Mouse (Mus musculus): ENCODE measurements around the gene Slc24a4. TPM values are rescaled to one million over a fixed set of nuclear protein-coding genes. Genes with fewer than 3 reads are reported as not detected.
"Not testable (repeated sequence)": the region's sequence is repeated elsewhere in the genome, so short reads cannot be mapped to it uniquely, and the experiment has no call there.

Gene Slc24a4
- polyA plus RNA-seq, 1 experiment from 2014 or later, result 1.1 TPM

DNA sequence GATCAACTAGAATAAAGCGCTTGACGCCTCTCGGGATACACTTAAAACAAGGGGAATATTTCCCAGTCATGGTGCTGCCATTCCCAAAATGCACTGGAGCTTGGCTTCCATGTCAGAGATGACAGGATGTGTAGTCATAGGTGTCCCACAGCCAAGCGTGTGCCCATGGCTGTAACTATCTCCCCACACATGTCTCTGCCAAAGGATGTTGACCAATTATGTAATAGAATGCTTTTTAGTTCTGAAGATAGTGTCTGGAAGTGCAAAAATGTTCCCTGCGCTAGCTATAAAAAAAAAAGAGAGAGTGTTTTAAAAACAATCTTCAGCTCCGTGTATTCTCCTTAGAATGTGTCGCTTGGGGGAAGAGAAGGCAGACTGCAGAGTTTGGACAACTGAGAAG is 36.1 kb downstream of the Slc24a4 start:
- no peak for DNase-seq (ENCODE audit: low spot score)

DNA sequence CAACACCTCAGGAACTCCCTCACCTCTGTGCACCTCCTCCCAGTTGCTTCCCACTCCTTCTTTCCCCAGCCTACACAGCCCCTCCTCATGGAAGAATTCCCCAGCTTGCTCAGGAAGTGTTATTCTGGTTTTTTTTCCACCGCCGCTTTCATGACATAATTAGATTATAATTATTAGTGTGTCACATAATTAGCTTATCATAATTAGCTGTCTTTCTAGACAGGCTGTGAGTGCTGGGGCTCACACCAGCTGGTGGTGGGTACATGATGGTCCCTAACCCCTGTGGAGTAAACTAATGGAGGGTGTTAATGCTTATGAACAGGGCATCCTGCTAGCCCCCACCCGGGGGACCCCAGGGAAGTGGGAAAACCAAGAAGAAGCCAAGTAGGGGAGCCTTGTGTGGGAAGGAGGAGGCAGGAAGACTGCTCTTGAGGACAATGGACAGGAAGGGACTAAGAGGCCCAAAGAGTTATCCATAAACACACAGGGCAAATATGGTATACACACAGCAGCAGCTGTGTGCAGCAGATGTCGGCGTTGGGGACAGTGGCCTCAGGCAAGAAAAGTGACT is 38.2 kb downstream of the Slc24a4 start:
- no peak for DNase-seq (ENCODE audit: low spot score)

DNA sequence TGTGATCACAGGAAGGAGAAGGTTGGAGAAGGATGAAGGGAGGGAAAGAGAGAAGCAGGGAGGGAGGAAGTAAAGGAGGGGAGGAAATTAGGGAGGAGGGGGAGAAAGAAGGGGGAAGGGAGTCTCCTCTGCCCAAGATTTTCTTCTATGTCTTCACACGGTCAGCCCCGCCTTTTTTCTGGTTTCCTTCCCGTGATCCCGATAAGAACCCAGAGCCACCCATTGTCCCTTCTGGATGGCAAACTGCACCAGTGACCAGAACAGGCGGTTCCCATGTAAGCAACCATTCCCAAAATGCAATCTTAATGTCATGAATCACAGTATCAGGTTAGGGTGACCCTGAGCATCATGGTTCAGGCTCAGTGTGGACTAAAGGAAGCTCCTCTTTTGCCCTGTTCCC is 38.8 kb downstream of the Slc24a4 start:
- DNase-seq (ENCODE audit: low spot score), result no peak

DNA sequence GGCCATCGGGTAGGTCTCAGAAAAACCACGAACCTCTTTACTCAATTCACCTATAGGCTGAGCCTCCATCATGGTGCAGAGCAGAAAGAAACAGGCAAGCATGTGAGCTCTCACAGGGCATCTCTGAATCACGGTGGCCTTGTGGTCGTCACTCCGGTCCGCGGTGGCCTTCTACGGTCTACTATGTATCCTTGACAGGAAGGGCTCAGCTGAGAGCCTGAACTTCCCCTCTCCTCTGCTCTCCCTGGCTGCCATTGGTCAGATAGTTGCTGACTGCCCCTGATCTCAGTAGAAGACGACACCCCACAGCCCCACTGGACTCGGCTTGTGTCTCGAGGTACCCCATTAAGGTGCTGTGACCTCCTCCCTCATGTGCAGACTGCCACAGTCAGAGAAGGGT is 44.2 kb downstream of the Slc24a4 start:
- DNase-seq (ENCODE audit: low spot score), result no peak

DNA sequence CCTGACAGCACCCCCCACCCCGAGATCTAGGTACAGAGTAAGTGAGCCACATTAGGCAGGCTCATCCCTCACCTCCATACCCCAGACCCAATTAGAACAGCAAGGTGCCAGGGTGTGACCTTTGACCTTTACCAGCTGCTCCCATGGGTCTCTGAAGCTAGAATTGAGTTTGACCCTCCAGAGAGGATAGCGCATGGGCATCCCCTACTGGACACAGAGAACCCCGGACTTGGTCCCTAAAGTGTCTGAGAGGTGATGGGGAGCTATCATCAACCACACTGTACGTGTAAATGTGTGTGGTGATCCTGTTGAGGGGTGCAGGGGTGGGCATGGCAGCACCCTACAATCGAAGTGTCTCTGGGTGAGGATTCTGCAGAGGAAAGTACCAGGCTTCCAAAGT is 44.8 kb downstream of the Slc24a4 start:
- DNase-seq (ENCODE audit: low spot score), result no peak

DNA sequence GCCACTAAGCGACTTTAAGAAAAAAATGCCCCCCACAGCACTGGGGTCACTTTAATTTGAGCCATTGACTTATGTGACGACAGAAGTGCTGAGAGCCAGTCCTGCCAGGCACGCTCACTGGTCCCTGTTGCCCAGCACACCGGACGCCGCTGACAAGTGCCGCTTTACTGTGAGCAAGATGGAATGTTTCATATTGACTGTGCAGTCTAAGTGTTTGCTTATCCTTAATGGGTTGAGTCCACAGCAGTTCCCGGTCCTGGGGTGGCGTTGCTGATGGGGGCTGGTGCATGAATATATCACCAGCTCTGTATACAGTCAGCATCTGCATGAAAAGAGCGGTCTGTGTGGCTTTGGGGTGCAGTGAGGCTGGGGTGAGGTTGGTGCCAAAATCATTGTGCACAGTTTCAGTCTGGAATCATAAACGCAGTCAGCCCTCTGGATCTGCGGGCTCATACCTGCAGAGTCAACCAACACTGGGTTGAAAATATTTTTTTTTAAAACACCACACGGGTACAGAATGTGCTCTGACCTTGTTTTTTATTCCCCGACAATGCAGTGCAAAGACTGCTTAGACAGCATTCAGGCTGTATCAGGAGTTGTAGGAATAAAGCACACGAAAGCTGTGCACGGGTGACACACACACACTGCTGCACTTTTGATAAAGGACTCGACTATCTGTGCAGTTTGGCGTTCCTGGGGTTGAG is 52.0 kb downstream of the Slc24a4 start:
- no peak for DNase-seq (ENCODE audit: low spot score)

DNA sequence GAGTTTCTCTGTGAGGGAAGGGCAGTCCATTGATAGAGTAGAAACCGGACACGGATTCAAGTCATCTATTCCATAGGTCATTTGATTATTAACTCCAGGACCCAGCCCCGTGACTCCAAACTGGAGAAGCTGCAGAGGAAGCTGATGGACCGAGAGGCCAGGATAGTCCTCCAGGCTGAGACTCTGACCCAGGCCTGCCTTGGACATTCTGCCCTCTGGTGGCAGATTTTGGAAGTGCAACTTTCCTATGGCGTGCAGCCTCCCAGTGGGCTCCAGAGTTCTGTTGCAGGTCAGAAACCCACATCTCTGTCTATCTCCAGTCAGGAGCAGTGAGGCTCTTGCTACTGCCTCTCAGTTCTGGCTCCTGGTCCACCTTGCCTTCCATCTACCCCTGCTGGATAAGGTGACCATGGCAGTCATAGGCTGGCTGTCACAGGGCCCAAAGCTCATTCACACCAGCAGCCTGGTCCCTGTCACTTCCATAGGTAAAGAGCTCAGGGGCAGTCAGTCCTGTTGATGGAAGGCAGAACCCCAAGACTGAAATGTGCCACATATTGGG is 53.3 kb downstream of the Slc24a4 start:
- DNase-seq (ENCODE audit: low spot score), result peak; percentile 54

DNA sequence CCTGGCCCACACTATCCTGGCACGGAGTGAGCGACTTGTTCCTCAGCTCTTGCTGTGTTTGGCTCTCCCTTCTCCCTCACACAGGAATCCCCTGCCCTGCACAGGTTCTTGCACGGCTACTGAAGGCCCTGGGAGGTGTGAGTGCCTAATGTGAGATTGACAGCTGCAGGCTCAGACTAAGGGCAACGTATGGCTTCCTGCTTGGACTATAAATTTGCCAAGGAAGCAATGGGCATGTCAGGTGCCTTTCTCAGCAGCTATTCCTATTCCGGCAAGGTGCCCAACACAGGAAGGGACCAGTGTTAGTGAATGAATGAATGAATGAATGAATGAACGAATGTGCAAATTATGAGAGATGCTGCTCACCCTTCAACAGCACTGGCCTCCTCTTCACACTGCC is 54.1 kb downstream of the Slc24a4 start:
- no peak for DNase-seq (ENCODE audit: low spot score)

DNA sequence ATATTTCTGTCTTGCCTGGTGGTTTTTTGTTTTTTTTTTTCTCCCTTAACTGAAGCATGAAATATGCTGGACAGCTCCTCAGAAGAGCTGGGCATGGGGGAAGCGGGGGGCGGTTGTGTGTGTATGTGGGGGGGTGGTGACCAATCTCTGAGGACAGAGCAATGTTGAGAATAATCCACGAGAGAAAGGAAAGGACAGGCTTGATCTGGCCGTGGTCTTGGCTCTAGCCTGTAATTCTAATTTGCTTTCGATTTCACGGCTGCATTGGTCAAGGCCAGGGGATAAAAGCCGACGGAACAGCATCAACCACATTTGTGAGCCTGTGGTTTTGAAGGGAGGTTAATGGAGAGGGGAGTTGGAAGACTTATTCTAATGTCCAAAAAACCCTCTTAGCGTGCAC is 54.7 kb downstream of the Slc24a4 start:
- no peak for DNase-seq (ENCODE audit: low spot score)

DNA sequence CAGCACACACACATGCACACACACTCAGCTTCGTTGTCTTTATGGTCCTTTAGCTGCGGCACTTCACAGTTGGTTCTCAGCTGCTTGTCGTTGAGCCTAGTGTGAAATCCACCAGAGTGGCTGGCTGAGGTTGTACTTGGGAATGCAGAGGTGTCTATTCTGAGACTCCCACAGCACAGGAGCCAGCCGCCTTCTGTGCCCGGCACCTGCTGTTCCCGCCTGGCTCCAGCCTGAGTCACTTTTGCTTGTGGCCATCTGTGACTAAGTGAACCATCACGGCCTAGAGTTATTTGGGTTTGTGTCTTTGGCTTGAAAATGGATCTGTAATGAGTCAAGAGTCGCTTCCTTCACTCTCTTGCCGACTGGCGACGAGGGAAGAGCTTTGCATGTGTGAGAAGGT is 62.3 kb downstream of the Slc24a4 start:
- no peak for DNase-seq (ENCODE audit: low spot score)

DNA sequence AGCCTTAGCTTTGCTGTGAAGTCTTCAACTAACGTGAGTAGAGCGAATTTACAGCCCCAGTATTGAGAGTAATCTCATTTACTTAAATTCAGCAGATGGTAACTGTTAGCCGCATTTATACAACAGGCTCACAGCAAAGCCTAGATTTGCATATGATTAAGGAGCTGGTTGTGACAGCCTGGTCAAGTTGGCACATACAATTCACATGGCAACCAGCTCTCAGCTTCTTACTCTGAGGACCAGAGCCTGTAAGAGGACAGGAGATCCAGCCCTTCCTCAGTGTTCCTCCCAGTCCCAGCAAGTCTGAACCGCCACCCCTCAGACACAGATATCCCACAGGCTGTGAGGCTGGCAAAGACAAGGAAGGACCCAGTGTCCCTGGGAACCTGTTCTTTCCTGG is 73.0 kb downstream of the Slc24a4 start:
- no peak for DNase-seq (ENCODE audit: low spot score)

DNA sequence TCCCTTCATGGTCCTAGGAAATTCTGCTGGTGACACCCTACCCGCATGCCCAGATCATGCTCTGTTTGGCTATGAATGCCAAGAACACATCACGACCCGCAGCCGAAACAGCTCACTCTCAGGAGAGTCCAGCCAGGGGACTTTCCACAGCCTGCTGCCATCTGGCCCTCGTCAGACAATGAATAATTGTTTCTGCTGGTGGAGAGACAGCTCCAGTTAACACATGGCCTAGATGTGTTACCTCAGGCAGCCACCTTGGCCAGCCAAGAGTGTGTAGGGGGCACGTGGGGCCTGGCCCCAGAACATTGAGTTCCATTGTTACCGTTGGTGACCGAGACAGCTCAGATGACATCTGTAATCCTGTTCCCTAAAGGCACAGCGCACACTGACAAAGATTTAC is 74.4 kb downstream of the Slc24a4 start:
- DNase-seq (ENCODE audit: low spot score), result no peak

DNA sequence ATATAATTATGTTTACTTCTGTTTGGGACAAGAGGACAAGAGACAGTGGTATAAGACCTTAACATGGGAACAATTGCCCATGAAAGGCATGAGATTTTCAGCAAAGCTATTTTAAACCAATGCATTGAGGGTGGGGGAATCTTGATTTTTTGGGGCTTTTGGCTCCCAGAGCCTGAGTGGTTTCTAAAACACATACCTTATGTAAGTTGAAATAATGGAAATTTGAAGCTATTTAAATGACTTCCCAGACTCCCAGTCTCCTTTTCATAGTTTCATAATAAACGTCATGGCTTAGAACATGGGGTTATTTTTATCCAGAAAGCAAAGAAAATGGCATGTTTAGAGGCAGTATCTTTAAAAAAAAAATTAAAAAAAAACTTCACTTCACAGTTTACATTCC is 77.9 kb downstream of the Slc24a4 start:
- no peak for DNase-seq (ENCODE audit: low spot score)

DNA sequence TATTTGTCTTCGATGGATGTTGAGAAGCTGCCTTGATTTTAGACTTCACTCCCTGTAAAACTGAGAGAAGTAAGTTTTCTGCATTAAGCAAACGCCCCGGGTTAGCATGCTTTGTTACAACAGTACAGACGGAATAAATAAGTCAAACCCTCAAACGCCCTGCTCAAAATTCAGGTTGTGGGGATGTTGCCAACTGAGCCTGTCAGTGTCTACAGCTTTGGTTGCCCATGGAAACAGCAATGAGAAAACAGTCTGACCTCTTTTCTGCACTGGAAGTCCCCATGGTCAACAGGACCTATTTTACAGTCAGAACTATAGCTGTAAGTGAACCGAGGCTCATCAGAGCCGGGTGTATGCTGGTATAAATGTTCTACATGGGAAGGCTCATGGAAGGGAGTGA is 78.7 kb downstream of the Slc24a4 start:
- DNase-seq (ENCODE audit: low spot score), result no peak

DNA sequence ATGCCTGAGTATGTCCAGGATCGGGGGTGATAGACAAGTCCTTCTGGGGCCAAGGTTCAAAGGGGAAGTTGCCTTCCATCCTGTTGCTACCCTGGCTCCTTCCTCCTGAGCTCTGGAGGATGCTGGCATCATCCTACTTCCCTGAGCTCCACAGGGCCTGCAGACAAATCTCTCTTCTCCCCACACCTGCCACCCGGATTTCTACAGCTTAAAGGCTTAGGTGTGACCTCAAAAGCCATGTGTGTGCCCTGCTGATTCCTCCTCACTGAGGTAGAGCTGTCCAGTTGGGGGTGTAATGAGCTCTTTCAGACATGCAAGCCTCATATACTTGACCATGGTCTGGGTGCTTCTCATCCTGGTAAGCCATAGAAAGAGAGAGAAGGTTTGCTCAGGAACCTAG is 82.3 kb downstream of the Slc24a4 start:
- DNase-seq (ENCODE audit: low spot score), result no peak

DNA sequence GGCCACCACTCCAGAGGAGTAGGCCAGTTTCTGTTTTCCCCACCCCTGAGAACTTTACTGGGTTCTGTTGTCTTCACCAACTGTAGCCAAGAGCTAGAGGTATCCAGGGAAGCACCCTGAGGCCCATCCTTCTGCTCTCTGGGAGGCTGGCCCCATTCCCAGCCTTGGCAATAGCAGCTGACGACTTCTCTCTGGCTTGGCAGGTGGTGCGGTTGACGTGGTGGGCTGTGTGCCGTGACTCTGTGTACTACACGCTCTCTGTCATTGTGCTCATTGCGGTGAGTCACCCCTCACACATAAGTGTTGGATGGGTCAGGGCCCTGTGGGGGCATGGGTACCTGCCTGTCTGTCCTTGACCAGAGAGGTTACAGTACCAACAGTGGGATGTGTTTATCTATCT is 94.9 kb downstream of the Slc24a4 start:
- no peak for DNase-seq (ENCODE audit: low spot score)

DNA sequence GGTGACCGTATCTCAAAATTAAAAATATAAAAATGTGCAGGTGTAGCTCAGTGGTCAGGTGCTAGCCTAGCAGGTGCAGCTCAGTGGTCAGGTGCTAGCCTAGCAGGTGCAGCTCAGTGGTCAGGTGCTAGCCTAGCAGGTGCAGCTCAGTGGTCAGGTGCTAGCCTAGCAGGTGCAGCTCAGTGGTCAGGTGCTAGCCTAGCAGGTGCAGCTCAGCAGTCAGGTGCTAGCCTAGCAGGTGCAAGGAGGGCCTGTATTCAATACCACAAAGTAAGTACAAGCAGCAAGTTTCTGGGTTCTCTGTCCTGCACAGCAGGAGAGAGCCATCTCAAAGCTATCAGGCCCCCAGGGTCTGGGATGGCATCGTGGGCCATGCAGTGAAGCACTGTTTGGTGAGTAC is 95.6 kb downstream of the Slc24a4 start:
- DNase-seq (ENCODE audit: low spot score), result not testable (repeated sequence)

DNA sequence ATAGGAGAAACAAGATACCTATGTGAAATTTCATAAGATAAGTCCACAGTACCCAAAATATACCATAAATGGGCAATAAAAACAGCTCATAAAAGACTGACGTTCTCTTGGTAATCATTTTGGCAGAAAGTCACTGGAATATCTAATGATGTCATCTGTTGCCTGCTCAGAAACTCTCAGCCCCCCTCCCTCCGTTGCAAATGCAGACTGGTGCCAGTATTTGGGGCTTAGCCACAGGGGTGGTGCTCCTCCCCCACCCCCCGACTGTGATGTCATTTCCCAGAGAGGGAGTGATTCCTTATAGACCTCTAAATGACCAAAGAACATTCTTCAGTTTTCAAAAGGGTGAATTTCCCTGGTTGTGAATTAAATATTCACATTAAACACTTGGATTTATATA is 96.6 kb downstream of the Slc24a4 start:
- no peak for DNase-seq (ENCODE audit: low spot score)

DNA sequence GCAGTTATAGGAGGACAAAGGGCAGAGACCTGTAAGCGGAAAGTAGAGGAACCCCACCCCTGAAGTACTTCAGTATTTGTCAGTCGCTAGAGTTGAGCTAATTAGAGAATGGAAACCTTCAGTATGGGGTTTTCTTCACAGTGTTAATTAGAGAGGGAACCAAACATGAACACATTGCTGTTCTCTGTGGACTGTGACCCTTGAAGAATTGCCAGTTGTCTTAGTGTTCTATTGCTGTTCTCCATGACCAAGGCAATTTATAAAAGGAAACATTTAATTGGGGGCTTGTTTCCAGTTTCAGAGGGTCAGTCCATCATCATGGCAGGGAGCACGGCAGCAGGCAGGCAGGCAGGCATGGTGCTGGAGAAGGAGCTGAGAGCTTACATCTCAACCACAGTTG is 107.0 kb downstream of the Slc24a4 start:
- no peak for DNase-seq (ENCODE audit: low spot score)

DNA sequence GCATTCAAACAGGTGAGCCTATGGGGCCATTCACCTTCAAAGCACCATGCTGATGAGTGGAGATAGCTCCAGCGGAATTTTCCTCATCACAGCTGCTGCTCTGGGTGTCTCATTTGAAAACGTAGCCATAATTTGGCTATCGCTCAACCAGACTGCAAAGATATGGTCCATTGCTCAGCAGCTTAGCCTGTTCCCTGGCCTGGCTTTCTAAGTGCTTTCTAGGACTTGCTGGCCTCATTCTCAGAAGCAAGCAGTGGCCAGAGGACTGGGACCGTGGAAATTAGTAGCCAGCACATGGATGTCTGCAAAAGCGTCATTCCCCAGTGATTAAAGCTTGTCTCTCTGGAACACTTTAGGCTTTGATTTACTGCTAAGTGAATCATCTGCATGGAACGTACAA is 107.8 kb downstream of the Slc24a4 start:
- DNase-seq (ENCODE audit: low spot score), result no peak

DNA sequence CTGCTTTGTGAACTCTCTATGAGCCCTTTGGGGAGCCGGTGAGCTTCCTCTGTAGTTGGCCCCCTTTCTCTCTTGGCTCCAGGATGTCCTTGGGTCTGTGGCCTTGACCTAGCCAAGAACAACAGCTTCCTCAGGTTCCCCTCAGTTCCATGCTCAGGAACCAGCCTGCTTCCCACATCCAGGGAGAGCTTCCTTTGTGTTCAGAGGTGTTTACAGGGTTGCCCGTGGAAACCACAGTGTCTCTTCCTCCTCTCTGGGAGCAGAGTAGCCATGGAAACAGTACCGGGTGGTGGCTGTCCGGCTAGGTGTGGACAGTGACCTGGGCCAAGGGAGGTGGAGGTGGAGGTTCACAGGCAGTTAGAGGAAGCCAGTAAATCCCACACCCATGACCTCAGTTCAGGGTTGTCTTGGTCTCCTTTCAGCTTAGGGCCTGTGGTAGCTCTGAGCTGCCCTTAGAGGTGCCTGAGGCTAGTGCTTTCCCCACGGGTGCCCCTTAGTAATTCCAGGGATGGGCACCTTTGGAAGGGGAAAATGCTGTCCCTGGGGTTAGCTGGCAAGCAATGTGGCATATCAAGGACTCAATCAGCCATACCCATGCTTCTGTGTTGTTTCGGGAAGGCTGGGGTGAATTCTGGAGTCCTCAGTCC is 113.7 kb downstream of the Slc24a4 start:
- DNase-seq (ENCODE audit: low spot score), result no peak

DNA sequence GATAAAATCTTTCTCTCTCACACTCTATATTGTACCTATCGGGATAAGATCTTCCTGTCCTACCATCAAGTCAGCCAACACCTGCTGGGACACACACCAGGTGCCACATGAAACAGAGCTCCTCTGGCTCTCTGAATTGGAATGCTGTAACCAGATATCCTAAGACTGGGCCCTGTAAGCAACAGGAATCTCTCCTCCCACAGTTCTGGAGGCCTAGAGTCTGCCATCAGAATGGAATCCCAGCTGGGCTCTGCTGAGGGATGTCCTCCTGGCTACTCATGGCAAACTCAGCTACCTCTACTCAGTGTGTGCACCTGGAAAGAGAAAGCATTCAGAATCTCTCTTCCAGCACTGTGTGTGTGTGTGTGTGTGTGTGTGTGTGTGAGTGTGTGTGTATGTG is 115.4 kb downstream of the Slc24a4 start:
- no peak for DNase-seq (ENCODE audit: low spot score)

DNA sequence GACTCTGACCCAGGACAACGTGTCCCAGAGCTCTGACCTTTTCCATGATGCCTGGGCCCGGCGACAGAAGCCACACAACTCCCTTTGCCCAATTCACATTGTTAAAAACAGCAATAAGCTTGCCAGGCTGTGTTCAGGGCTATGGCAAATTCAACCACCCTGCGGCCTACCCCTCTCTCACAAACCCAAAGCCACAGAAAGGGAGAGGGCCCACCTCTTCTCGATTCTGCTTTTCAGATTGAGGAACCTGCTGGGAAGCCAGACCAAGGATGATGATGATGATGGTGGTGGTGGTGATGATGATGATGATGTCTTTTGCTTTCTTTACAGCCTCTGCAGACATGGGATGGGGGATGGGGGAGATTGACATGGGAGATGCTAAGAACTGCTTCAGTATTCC is 117.7 kb downstream of the Slc24a4 start:
- no peak for DNase-seq (ENCODE audit: low spot score)

Measured in thymus, postnatal 0 days (tissue).